Comparison of ENCODE assay signal across 11 mouse cellular contexts in the genomic region with DNA sequence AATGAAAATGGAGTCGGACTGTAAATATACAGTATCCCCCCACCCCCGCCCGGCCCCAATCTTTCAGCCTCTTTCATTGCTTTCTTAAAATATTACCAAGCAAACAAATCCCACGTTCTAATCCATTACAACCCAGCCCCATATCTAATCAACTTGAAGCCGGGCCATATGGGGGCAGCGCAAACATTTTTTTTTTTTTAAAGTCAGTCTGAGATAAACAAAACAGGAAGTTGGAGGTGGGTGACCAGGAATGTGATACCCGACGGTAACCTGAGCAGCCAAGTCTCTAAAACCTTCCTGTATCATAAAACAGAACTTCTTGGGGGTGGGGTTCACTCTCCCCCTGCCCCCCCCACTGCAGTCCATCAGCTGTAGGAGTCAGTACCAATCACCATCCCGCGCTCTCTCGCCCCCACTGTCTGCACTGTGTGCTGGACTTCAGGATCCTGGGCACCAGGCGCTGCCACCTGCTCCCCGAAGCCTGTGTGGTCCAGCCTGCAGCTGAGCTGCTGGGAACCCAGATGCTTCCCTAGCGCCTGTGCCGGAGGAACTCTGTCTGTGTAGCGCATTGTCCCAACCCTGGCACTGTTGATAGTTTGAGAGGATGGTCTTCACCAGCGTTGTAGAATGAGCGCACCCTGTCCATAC. TPM values are rescaled to one million over a fixed set of nuclear protein-coding genes. Genes with fewer than 3 reads are reported as not detected.
A peak's percentile ranks its signal among the peaks of the same experiment; 100 is the strongest.
DNase-seq lines count a peak whose midpoint lies in the region; ATAC-seq and TF ChIP-seq lines count a peak whose summit lies in the region.
"Had no signal": no experiment of that assay in that cellular context is flagged by ENCODE, and none has a peak within 500 bp of the region (broad histone marks: within the 10 kb centered on the region; RNA-seq: fewer than 3 reads in every experiment).

No protein-coding gene starts in this region.

- H3K4me1 ChIP-seq in heart, embryonic 10.5 days: peaks cover 15% of the 10 kb centered on the region
- peaks cover 28% of the 10 kb centered on the region for H3K4me1 ChIP-seq in E14TG2a.4 (replicated peaks; ENCODE audit: low read depth, low read length)
- H3K4me1 ChIP-seq in forebrain, embryonic 12.5 days: peaks cover 18% of the 10 kb centered on the region
- peaks cover 21% of the 10 kb centered on the region for H3K4me1 ChIP-seq in midbrain, embryonic 10.5 days

- no peaks in the 10 kb centered on the region for H3K9me3 ChIP-seq in heart, embryonic 10.5 days
- peaks cover 4% of the 10 kb centered on the region; the same call in 1 of the 2 replicates for H3K9me3 ChIP-seq in E14TG2a.4 (ENCODE audit: low read length)
- H3K9me3 ChIP-seq in forebrain, embryonic 12.5 days: no peaks in the 10 kb centered on the region
- no peaks in the 10 kb centered on the region for H3K9me3 ChIP-seq in midbrain, embryonic 10.5 days (replicated peaks)
- H3K9me3 ChIP-seq: intestine, embryonic 15.5 days had no signal

- H3K27me3 ChIP-seq in heart, embryonic 10.5 days (ENCODE audit: insufficient read depth, poor library complexity, severe bottlenecking): peaks cover 30% of the 10 kb centered on the region
- H3K27me3 ChIP-seq in E14TG2a.4 (ENCODE audit: insufficient read depth, low read length): no peaks in the 10 kb centered on the region
- peaks cover 68% of the 10 kb centered on the region for H3K27me3 ChIP-seq in forebrain, embryonic 12.5 days
- peaks cover 56% of the 10 kb centered on the region for H3K27me3 ChIP-seq in midbrain, embryonic 10.5 days (ENCODE audit: low read depth, poor library complexity, severe bottlenecking)

- H3K4me2 ChIP-seq in forebrain, embryonic 12.5 days: peak overlapping the region; percentile 42
- H3K4me2 ChIP-seq: intestine, embryonic 15.5 days had no signal

- no peak for TF ChIP-seq CTCF in E14TG2a.4 (conservative IDR thresholded peaks at IDR 0.05; ENCODE audit: low read length)

- ATAC-seq in forebrain, embryonic 12.5 days (ENCODE audit: low FRiP score): peak; percentile 80
- ATAC-seq: intestine, embryonic 15.5 days had no signal

- no peak overlapping the region for H3K9ac ChIP-seq in forebrain, embryonic 12.5 days
- H3K9ac ChIP-seq: intestine, embryonic 15.5 days; liver, embryonic 14.5 days had no signal

- H3K27ac ChIP-seq in heart, embryonic 10.5 days: no peak overlapping the region
- H3K27ac ChIP-seq in forebrain, embryonic 12.5 days: no peak overlapping the region
- H3K27ac ChIP-seq in midbrain, embryonic 10.5 days (replicated peaks): peak overlapping the region; percentile 63
- H3K27ac ChIP-seq: intestine, embryonic 15.5 days; liver, embryonic 14.5 days had no signal

- no peaks in the 10 kb centered on the region for H3K36me3 ChIP-seq in heart, embryonic 10.5 days
- H3K36me3 ChIP-seq in E14TG2a.4 (ENCODE audit: insufficient read depth, low read length): no peaks in the 10 kb centered on the region
- no peaks in the 10 kb centered on the region for H3K36me3 ChIP-seq in forebrain, embryonic 12.5 days (replicated peaks)
- H3K36me3 ChIP-seq in midbrain, embryonic 10.5 days: no peaks in the 10 kb centered on the region
- H3K36me3 ChIP-seq: intestine, embryonic 15.5 days had no signal

- DNase-seq in heart, embryonic 10.5 days (ENCODE audit: low spot score): no peak
- no peak for DNase-seq in heart, postnatal 4 days
- DNase-seq in midbrain, embryonic 10.5 days (ENCODE audit: low spot score): peak; percentile 32
- DNase-seq in right cerebral cortex, postnatal 25 days: no peak
- no peak for DNase-seq in frontal cortex, postnatal 36 days (ENCODE audit: low spot score in 2 of 2)
- DNase-seq in testis, postnatal 10 days (ENCODE audit: low spot score): no peak

- 45% methylated on average over 18 of the region's 18 CpGs for WGBS in heart, embryonic 10.5 days
- 41% methylated on average over 18 of the region's 18 CpGs for WGBS in forebrain, embryonic 12.5 days
- WGBS in midbrain, embryonic 10.5 days: 45% methylated on average over 18 of the region's 18 CpGs

- 0 out of 2 replicates have a peak overlapping the region, but pooled peaks have one; percentile 8 for H3K4me3 ChIP-seq in heart, embryonic 10.5 days
- 0 out of 2 replicates have a peak overlapping the region, but pooled peaks have one; percentile 23 for H3K4me3 ChIP-seq in E14TG2a.4 (replicated peaks; ENCODE audit: low read length)
- H3K4me3 ChIP-seq in forebrain, embryonic 12.5 days (replicated peaks): no peak overlapping the region
- H3K4me3 ChIP-seq in midbrain, embryonic 10.5 days: peak overlapping the region; percentile 40
- H3K4me3 ChIP-seq: erythroblast, embryonic 14.5 days; intestine, embryonic 15.5 days had no signal

RNA-seq across cellular contexts. Expression of a gene that starts 32.6 kb away (rescaled TPM):
- not detected in 2 replicates for polyA plus RNA-seq in heart, embryonic 10.5 days (2016; fragmentation: Nextera tagmentation; extraction: Ambion mirVana)
- total RNA-seq in heart, postnatal 4 days (2021): not detected
- polyA plus RNA-seq in forebrain, embryonic 12.5 days (2016; fragmentation: Nextera tagmentation; extraction: Ambion mirVana): not detected in 2 replicates
- polyA plus RNA-seq in midbrain, embryonic 10.5 days (2016; fragmentation: Nextera tagmentation; extraction: Ambion mirVana): not detected in 2 replicates

RNA-seq across cellular contexts. Expression of a gene that starts 43.5 kb away (rescaled TPM):
- 0.05 and 0.18 TPM in 2 replicates for polyA plus RNA-seq in heart, embryonic 10.5 days (2016; fragmentation: Nextera tagmentation; extraction: Ambion mirVana)
- total RNA-seq in heart, postnatal 4 days (2021): not detected
- polyA plus RNA-seq in forebrain, embryonic 12.5 days (2016; fragmentation: Nextera tagmentation; extraction: Ambion mirVana): 1.1 and 1.8 TPM in 2 replicates
- polyA plus RNA-seq in midbrain, embryonic 10.5 days (2016; fragmentation: Nextera tagmentation; extraction: Ambion mirVana): 2.8 and 2.9 TPM in 2 replicates
- polyA plus RNA-seq: erythroblast, embryonic 14.5 days; intestine, embryonic 15.5 days had no signal
